Mouse (Mus musculus): Measurements from ENCODE around the gene Smg6.

Gene Smg6

DNA sequence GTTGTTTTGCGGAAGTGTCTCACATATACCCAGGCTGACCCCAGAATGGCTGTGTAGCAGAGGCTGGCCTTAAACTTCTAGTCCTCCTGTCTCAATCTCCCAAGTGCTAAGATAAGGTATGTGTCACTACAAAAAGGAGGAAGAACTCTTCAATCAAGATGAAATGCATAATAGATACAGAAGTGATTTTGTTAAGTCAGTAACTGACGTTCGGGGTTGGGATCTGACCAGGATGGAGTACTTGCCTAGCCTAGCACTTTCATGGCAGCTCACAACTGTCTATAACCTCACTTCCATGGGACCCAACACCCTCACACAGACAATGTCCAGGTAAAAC lies 129.2 kb downstream of the Smg6 start:
- no peak for DNase-seq (ENCODE audit: low read depth, low spot score)
- Histone ChIP-seq H3K36me3 (ENCODE audit: control insufficient read depth, insufficient read depth, low read length, poor library complexity, severe bottlenecking) (peaks cover 10% of the 10 kb centered on the region), H3K27me3 (ENCODE audit: control insufficient read depth, insufficient read depth, low read length, poor library complexity, severe bottlenecking) (no peaks in the 10 kb centered on the region)

DNA sequence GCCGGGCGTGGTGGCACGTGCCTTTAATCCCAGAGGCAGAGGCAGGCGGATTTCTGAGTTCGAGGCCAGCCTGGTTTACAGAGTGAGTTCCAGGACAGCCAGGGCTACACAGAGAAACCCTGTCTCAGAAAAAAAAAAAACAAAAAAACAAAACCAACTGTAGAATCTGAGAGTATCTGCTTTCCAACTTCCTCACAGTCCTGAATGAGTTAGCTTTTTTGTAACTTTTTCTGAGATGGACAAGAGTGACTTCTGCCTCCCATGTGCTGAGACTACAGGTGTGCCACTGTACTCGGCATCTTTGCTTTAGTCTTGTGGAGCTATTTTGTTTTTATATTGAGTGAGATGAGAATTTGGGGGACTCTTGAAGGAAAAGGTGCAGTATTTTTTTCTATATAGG lies 137.0 kb downstream of the Smg6 start:
- DNase-seq (ENCODE audit: low read depth, low spot score), result no peak
- Histone ChIP-seq H3K27me3 (ENCODE audit: control insufficient read depth, insufficient read depth, low read length, poor library complexity, severe bottlenecking) (no peaks in the 10 kb centered on the region), H3K36me3 (ENCODE audit: control insufficient read depth, insufficient read depth, low read length, poor library complexity, severe bottlenecking) (no peaks in the 10 kb centered on the region)

DNA sequence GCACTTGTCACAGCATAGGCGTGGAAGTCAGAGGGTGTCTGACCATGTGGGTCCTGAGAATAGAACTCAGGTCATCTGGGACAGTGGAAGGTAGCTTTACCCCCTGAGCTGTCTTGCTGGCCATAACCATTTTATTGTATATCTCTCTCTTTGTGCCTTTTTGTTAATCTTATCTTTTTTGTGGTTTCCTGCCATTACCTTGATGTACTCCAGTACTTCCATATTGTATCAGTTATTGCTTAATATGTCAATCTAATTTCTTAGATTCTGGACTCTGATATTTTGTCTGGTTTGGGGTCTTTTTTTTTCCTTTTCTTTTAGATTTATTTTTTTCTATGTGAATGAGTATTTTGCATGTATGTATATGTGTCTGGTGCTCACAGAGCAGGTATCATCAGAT lies 138.6 kb downstream of the Smg6 start:
- H3K36me3 ChIP-seq (ENCODE audit: control insufficient read depth, insufficient read depth, low read length, poor library complexity, severe bottlenecking), result no peaks in the 10 kb centered on the region
- H3K27me3 ChIP-seq (ENCODE audit: control insufficient read depth, insufficient read depth, low read length, poor library complexity, severe bottlenecking), result no peaks in the 10 kb centered on the region
- no peak for DNase-seq (ENCODE audit: low read depth, low spot score)

DNA sequence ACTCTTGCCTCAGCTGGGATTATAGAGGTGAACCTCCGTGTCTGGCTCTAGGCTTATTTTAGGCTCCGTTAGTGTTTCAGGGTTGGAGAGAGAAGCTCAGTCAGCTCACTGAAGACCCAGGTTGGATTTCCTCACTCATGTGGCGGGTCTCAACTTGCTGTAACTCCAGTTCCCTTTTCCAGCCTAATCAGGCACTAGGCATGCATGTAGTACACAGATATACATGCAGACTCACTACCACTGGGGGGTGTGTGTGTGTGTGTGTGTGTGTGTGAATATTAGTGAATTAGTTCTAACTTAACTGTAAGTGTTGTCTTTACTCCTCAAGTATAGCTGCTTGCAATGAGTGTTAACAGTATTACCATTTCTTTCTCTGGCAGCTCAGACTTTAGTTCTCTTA lies 145.7 kb downstream of the Smg6 start:
- Histone ChIP-seq H3K36me3 (ENCODE audit: control insufficient read depth, insufficient read depth, low read length, poor library complexity, severe bottlenecking) (no peaks in the 10 kb centered on the region), H3K27me3 (ENCODE audit: control insufficient read depth, insufficient read depth, low read length, poor library complexity, severe bottlenecking) (no peaks in the 10 kb centered on the region)
- DNase-seq (ENCODE audit: low read depth, low spot score), result no peak

DNA sequence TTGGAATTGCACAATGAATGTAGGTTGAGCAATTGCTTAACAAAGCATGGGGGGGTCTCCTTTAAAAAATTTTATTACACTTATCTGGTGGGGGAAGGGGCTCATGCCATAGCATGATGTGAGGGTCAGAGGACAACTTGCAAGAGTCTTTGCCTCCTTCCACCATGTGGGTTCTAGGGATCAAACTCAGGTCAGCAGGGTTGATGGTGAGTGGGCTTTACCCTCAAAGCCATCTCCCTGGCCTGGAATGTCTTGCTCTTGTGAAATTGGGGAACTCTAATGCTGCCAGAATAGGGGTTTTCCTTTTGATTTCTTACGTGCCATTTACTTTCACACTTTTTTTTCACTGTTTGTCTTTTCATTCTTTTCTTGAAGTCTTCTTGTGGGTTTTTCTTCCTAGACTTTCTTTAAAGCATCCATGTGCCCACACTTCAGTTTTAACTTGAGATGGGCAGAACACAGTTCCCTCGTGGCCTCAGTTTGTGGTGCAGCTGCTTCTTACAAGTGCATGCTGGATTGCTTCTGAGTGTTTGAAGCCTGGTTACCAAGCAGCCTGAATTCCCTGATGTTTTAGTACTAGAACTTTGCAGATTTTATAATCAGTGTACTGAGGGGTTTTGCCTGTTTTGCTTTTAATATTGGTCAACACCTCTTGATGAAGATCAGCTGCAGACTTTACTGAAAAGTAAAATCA lies 147.5 kb downstream of the Smg6 start:
- H3K36me3 ChIP-seq (ENCODE audit: control insufficient read depth, insufficient read depth, low read length, poor library complexity, severe bottlenecking), result 0 out of 2 replicates have a peak, but pooled peaks cover 2% of the 10 kb centered on the region
- H3K27me3 ChIP-seq (ENCODE audit: control insufficient read depth, insufficient read depth, low read length, poor library complexity, severe bottlenecking), result no peaks in the 10 kb centered on the region
- DNase-seq (ENCODE audit: low read depth, low spot score), result no peak

DNA sequence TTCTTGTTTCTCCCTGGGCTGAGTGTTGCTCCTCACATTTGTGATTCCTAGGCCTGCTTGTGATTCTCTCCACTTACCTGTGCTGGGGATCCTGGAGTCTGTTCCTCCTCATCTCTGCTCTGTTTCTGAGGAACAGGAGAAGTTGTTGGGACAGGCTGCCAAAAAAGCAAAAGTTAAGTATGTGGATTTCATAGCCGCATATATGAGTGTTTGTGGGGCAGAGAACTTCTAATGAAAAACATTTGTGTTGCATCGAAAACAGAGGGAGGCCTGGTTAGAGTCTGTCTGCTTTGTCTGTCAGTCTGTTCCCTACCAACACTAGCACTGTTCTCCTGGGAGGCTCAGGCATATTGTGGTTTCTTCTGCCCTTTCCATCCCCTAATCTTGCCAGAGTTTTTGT lies 148.1 kb downstream of the Smg6 start:
- Histone ChIP-seq H3K36me3 (ENCODE audit: control insufficient read depth, insufficient read depth, low read length, poor library complexity, severe bottlenecking) (0 out of 2 replicates have a peak, but pooled peaks cover 2% of the 10 kb centered on the region), H3K27me3 (ENCODE audit: control insufficient read depth, insufficient read depth, low read length, poor library complexity, severe bottlenecking) (no peaks in the 10 kb centered on the region)
- DNase-seq (ENCODE audit: low read depth, low spot score), result no peak

DNA sequence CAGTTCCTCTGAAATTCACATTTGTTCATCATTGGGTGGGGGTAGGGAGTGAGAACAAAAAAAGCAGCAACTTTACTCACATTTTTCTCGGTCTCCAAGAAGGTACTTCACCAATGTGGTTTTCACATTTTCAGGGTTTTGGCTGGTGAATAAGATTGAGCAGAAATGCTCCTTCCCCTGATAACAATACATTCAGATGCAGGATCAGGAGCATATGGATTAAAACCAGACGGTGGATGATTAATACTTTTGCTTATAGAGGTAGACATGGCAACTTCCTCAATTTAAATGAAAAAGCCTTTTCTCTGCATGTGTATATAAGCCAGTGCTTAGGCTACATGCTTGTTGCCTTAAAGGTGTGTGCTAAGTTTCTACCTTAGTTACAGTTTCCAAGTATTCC lies 148.9 kb downstream of the Smg6 start:
- H3K36me3 ChIP-seq (ENCODE audit: control insufficient read depth, insufficient read depth, low read length, poor library complexity, severe bottlenecking), result 0 out of 2 replicates have a peak, but pooled peaks cover 2% of the 10 kb centered on the region
- no peak for DNase-seq (ENCODE audit: low read depth, low spot score)

DNA sequence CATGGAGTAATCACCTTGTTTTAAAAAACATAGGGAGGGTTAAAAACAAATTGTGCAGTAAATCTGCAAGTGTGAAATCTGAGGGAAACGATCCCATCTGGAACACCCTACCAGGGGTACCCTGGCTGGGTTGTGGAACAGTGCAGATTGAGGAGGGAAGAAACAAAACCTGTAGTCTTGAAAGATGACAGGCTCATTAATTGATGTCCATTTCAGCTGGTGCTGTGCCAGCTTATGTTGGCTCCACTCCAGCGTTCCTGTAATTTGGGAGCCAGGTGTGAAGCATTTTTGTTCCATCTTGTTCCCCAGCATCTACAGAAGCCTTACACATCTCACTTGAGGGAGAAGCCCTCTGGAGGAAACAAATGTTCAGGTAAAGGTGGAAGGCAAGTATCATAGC lies 153.0 kb downstream of the Smg6 start:
- H3K27me3 ChIP-seq (ENCODE audit: control insufficient read depth, insufficient read depth, low read length, poor library complexity, severe bottlenecking), result no peaks in the 10 kb centered on the region
- DNase-seq (ENCODE audit: low read depth, low spot score), result no peak
- 0 out of 2 replicates have a peak, but pooled peaks cover 6% of the 10 kb centered on the region for H3K36me3 ChIP-seq (ENCODE audit: control insufficient read depth, insufficient read depth, low read length, poor library complexity, severe bottlenecking)

More for the DNA sequence above, 148.9 kb downstream of the Smg6 start:
- H3K27me3 ChIP-seq (ENCODE audit: control insufficient read depth, insufficient read depth, low read length, poor library complexity, severe bottlenecking), result no peaks in the 10 kb centered on the region

DNA sequence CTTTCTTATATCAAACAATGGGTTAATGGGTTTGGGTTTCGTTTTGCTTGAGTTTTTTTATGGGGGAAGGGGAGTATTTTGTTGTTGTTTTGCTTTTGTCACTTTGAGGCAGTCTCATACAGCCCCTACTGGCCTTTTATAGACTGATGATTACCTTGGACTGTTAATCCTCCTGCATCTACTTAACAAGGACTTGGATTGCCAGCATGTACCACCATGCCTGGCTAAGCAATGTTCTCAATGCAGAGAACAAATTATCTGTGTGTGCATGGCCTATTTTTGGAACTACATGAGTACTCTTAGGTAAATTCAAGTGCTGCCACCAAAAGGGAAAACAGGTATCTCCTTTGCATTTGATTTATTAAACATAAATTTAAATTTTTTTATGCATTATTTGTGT lies 157.4 kb downstream of the Smg6 start:
- 0 out of 2 replicates have a peak, but pooled peaks cover 4% of the 10 kb centered on the region for H3K36me3 ChIP-seq (ENCODE audit: control insufficient read depth, insufficient read depth, low read length, poor library complexity, severe bottlenecking)
- no peak for DNase-seq (ENCODE audit: low read depth, low spot score)
- no peaks in the 10 kb centered on the region for H3K27me3 ChIP-seq (ENCODE audit: control insufficient read depth, insufficient read depth, low read length, poor library complexity, severe bottlenecking)

DNA sequence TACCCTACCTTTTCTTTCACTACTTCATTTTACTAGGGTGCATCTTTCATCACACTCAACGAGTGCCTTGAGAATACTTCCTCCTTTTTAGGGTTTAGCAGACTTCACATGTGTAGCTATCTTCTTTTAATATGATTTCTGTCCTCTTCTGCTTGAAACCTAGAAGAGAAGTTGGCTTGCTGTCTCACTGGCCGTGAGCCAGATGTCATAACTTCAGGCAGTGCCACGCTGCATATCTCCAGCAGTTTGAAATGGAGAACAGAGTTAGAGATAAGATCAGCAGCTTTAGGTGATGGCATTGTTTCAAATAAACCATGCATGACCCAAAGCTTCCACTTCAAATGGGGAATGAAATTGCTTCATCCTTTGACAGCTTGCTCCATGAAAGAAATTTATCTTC lies 166.5 kb downstream of the Smg6 start:
- Histone ChIP-seq H3K36me3 (ENCODE audit: control insufficient read depth, insufficient read depth, low read length, poor library complexity, severe bottlenecking) (no peaks in the 10 kb centered on the region; the same call in 1 of the 2 replicates), H3K27me3 (ENCODE audit: control insufficient read depth, insufficient read depth, low read length, poor library complexity, severe bottlenecking) (no peaks in the 10 kb centered on the region)
- no peak for DNase-seq (ENCODE audit: low read depth, low spot score)

DNA sequence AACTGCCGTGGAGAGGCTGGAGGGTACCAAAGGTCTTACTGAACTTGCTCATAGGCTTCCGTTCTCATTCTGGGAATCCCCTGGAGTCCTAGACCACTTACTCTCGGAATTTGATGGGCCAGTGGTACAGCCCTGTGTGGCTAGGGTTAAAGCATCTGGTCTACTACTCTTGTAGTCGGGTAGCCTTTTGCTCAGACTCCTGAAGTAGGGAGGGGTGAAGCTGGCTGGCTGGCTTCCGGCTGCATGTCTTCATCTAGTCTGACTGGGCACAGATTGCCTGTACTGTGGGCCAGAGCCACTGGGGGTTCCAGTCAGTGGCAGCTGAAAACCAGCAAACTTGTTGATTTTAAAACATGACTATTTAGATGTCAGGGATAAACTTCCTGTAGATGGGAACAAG lies 167.0 kb downstream of the Smg6 start:
- no peaks in the 10 kb centered on the region; the same call in 1 of the 2 replicates for H3K36me3 ChIP-seq (ENCODE audit: control insufficient read depth, insufficient read depth, low read length, poor library complexity, severe bottlenecking)
- no peaks in the 10 kb centered on the region for H3K27me3 ChIP-seq (ENCODE audit: control insufficient read depth, insufficient read depth, low read length, poor library complexity, severe bottlenecking)
- DNase-seq (ENCODE audit: low read depth, low spot score), result no peak

DNA sequence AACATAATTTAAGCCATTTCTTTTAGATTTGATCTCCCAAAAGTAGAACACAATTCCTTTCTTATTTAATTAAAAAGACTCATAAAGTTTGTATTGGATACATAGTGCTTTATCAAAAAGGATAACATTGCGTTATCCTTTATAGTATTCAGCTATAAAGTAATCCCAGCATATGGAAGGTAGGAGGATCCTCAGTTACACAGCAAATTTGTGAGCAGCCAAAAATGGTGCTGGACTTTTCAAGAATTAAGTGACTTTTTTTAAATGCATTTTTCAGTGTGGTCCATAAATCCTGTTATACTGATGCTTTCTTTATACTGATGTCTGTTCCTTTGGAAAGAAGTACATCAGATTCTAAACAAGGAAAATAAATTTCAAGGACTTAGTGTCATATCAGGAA lies 169.1 kb downstream of the Smg6 start:
- no peaks in the 10 kb centered on the region for H3K27me3 ChIP-seq (ENCODE audit: control insufficient read depth, insufficient read depth, low read length, poor library complexity, severe bottlenecking)
- DNase-seq (ENCODE audit: low read depth, low spot score), result no peak
- H3K36me3 ChIP-seq (ENCODE audit: control insufficient read depth, insufficient read depth, low read length, poor library complexity, severe bottlenecking), result no peaks in the 10 kb centered on the region; the same call in 1 of the 2 replicates

DNA sequence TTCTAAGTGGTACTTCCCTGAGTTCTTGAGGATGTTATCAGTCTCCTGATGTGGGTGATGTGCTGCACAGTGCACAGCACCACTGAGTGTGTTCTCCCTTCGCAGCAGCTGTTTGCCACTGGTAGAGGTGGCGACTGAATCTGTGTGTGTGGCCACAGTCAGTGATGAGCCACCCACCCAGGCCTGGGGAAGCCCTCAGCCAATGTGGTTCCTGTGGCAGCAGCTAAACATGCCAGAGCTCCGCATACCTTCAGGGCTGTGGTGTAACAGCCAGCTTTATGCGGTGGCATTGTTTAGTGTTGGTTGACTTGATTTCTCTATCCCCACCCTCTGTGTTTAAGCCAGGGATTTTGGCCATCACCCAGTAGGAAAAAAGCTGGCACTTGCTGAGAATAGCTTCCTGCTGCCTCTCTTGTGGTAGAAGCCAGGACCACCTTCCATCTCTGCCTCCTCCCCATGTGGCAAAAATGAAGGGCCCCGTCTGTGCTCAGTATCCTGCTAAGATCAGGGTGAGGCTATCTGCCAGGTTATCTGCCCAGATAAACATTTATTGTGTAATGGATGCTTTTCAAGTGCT lies 177.2 kb downstream of the Smg6 start:
- Histone ChIP-seq H3K27me3 (ENCODE audit: control insufficient read depth, insufficient read depth, low read length, poor library complexity, severe bottlenecking) (no peaks in the 10 kb centered on the region), H3K36me3 (ENCODE audit: control insufficient read depth, insufficient read depth, low read length, poor library complexity, severe bottlenecking) (no peaks in the 10 kb centered on the region)
- no peak for DNase-seq (ENCODE audit: low read depth, low spot score)

DNA sequence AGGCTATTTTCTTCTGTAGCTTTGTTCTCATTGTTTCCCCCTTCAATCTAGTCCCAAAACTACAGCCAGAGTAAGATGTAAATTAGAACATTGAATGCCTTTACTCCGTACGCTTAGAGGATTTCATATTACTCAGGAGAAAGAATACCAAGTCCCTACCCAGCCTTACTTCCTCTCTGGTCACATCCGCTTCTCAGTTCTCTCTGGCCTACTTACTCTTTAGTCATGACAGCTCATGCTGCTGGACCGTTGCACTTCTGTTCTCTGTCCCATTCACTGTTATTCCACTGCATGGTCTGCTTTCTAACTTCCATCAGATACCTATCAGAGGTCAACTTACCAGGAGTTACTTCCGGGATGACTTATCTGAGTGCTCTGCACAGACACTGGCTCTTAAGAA lies 181.0 kb downstream of the Smg6 start:
- Histone ChIP-seq H3K27me3 (ENCODE audit: control insufficient read depth, insufficient read depth, low read length, poor library complexity, severe bottlenecking) (no peaks in the 10 kb centered on the region), H3K36me3 (ENCODE audit: control insufficient read depth, insufficient read depth, low read length, poor library complexity, severe bottlenecking) (no peaks in the 10 kb centered on the region)
- DNase-seq (ENCODE audit: low read depth, low spot score), result peak; percentile 50

DNA sequence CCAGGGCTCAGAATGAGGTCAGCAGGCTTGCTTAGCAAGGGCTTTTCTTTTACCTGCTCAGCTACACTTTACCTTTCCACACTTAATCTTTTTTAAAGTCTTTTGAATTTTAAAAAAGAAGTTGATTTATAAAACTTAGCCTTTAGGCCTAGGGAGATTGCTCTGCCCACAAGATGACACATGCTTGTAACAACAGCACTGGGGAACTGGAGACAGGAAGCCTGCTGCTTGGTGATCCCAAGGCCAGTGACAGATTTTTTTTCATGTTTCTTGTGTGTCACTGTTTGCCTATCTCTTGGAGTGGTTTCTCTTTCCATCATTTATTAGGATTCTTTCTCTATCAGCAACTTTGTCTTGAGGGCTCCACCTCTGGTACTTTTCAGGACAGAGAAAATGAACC lies 183.3 kb downstream of the Smg6 start:
- Histone ChIP-seq H3K27me3 (ENCODE audit: control insufficient read depth, insufficient read depth, low read length, poor library complexity, severe bottlenecking) (no peaks in the 10 kb centered on the region), H3K36me3 (ENCODE audit: control insufficient read depth, insufficient read depth, low read length, poor library complexity, severe bottlenecking) (no peaks in the 10 kb centered on the region)
- no peak for DNase-seq (ENCODE audit: low read depth, low spot score)

DNA sequence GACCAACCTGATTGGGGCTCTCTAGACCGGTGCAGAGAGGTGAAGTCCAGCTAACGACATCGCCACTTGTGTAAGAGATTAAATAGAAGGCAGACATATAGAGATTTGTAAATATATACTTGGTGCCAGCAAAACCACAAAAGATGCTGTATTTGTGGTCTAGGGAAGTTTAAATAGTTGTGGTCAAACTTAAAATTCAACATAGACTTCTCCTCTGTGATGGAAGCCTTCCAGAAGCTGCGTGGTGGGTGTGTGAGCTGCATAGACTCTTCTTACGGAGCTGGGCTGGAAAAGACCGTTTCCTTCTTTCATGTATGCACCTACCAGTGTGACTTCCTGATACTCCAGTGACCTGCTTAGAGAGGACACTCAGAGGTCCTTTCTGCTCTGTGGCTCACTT lies 190.8 kb downstream of the Smg6 start:
- H3K36me3 ChIP-seq (ENCODE audit: control insufficient read depth, insufficient read depth, low read length, poor library complexity, severe bottlenecking), result no peaks in the 10 kb centered on the region
- no peaks in the 10 kb centered on the region for H3K27me3 ChIP-seq (ENCODE audit: control insufficient read depth, insufficient read depth, low read length, poor library complexity, severe bottlenecking)
- no peak for DNase-seq (ENCODE audit: low read depth, low spot score)
